Mouse (Mus musculus) A20 (cell line): Measurements from ENCODE around the gene Iqcj.
"Not testable (repeated sequence)": the region's sequence is repeated elsewhere in the genome, so short reads cannot be mapped to it uniquely, and the experiment has no call there.

Experiments used
- DNase-seq: peaks from one replicate; pipeline ENCODE4 v3.0.0-alpha.2; 2011; ENCODE audit warnings: low read depth, low spot score

Gene Iqcj

DNA sequence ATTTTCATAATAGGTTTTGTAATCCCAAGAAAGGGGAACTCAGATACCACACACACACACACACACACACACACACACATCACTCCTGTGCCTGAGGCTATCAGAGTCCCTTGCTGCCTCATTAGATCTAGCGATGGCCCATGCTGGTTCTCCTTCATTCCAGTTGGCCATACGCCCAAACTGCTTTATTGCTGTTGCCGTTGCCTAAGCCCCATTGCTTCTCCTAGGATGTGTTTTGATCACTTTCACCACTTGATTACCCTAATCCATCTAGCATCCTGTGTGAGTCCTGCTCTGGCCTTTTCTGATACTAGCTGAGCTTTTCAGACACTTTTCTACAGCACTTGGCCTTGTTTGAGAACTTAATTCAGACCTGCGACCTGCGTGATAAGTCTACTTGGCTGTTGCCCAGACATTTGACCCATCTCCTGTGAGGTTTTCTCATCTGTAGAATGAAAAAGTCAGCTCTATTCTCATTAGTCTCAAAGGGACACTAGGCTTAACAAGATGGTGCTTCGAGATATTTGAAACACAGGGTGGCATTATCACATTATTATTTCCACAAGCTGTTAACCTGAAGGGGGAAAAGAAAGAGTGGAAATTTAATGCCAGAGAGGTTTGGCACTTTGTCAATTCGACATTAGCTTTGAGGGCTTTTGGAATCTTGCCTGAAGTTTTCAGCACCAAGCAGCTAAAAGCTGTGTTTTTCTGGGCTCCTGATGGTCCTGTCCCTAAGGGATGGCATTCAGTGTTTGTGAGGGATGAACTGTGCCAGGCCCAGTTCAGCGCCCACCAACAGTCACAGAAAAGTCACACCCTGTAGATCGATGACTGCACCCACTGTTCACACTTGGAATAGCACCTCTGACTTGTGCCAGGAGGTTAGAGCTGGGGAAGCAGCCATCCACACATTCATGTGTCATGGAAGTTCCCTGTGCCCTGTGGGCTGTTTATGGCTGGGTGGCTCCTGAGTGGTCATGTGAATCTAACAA, 179.7 kb downstream of the Iqcj start:
- no peak for DNase-seq

DNA sequence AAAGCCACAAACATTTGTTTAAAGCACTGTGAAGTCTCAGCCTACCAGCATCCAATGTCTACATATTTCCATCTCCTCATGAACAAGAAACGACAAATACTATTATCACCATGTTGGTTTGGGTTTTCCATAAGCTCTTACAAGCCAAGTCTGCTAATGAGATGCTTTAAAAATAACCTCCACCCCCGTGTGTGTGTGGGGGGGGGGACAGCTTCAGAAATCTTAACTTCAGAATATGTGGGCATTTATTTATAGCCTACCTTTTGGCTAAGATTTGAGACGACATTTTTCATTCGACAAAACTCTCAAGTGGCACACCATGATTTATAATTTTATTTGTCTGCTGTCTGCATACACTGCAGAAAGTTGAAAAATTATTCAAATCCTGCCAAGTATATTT, 185.4 kb downstream of the Iqcj start:
- no peak for DNase-seq

DNA sequence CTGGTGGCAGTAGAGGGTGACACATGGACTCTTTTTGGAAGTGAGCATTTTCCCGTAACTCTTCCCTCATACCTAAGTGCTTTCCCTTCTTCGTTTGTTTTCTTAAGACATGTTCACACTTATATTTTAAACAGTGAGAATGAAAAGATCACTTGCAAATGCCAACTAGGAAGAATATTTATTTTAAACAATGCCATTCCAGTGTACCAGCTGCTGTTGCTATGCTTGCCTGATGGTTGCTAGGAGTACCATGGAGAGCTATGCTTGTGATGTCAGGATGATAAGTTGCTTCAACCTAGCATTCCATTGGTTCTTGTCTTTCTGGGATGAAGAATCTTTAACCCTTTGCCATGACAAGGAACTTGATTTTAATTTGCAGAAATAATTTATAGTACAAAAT, 193.0 kb downstream of the Iqcj start:
- no peak for DNase-seq

DNA sequence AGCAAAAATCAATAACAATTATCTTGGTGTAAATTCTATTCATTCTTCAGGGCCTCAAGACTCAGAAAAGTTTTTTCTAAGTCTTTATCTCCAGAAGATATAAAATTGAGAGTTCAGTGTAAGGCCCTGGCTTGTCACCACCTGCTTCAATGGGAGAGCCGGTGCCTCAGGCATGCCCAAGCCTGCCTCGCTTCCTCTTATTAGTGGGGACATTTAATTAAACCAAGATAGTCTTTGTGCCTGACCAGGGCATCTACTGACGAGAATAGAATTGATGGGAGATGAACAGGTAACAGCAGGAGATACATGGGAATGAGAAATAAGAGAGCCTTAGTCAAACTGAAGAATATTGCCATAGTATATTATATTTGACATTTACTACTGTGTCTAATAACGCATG, 200.1 kb downstream of the Iqcj start:
- no peak for DNase-seq

DNA sequence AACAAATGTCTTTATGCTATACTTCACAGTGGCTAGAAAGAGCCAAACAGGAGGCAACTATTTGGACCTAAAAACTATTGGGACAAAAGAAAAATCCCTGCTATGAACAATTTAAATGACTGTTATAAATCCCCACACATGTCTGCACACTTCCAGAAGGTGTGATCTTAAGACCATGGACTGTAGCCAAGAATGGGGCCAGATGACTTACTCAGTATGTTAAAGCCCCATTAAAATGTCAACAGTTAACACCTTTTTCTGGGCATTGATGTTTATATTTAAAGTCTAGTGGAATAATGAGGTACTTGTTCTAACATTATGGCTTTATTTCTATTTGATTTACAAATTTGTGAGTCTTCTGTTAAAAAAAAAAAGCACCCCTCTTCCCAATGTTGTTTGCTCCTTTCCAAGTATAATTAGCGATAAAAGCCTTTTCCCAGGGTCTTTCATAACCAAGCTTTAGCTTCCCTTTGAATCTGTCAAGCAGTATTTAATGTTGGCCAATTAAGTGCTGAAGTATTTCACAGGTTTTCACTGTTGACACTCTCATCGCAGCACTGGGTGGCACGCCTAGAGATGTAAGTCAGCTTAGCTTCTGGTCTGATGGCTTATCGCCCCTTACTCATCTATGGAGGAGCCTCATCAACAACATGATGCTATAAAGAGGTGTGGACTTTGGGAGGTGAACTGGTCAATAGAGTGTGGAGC, 204.9 kb downstream of the Iqcj start:
- DNase-seq = no peak

DNA sequence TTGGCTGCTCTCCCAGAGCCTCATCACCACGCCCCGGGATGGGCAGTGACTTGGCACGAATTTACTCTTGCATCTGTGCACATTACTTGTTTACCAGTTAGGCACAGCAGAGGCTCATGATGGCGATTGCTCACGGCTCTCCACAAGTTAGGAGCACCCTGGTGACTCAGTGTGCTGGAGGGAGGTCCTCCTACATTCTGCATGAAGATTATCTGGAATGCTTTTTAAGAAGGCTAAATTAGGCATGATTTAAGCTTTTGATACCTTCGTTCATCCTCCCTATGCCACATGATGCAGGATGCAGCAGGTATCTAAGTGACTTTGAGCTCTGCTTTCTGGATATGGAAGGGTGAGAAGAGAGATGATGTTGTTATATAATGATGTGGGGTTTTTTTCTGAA, 207.5 kb downstream of the Iqcj start:
- DNase-seq = not testable (repeated sequence)

DNA sequence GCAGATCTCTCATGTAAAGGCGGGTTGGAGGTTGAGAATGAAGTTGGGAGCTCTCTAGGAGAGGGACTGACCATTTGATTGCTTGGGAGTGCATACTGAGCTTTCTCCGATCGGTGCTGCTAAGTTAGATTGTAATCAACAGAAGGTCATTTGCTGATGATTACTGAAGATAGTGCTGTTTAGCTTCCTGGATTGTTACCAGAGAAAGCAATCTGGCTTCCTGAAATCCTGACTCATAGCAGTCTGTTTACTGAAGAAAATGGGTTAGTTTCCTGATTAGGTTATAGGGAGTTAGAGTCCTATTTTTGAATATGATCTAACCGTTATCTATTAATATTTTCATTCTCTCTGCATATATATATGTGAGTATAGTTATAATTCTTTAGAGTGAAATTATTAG, 209.3 kb downstream of the Iqcj start:
- DNase-seq = no peak

DNA sequence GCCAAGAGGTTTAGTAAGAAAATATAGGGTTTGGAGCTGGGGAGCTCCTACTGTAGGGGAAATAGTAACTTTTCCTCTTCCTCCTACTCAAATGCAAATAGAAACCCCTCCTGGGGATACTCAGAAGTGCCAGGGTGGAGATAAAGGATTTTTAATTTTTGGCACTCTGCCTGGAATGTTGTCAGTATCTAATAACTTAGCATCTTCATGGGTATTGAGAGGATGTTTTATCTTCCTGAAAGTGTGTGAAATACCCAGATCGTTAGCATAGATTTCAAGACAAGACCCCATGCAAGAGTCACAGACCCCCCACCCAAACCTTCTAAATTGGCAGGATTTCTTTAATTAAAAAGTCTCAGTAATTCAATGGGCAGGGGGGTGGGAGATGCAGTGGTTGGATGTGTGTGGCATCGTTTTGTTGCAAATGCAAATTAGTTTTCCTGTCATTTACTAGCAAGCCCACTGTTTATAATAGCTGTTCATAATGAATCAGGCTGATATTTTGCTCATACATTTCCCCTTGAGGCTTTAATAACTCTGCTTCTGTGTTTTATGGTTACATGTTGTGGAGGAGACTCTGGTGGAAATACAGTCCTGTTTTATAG, 213.2 kb downstream of the Iqcj start:
- DNase-seq = no peak
